Mouse (Mus musculus) ES-Bruce4 (cell line): ENCODE results near the gene Ccdc93.

ENCODE experiments used
- CTCF ChIP-seq: IDR thresholded peaks from one replicate; pipeline ENCODE4 v1.8.1; 2011; ENCODE audit warnings: low read depth, low read length
- EP300 ChIP-seq: IDR thresholded peaks from 2 replicates; pipeline ENCODE4 v1.6.1; 2011; ENCODE audit warnings: low read depth, low read length; ENCODE audit not compliant: insufficient read depth
- POLR2A ChIP-seq: IDR thresholded peaks from one replicate; pipeline ENCODE4 v1.8.1; 2011; ENCODE audit warnings: low read length; ENCODE audit not compliant: insufficient read depth

- no peak for TF ChIP-seq POLR2A
- TF ChIP-seq CTCF, result no peak
- no peak for TF ChIP-seq EP300
These were observed 40.7 kb downstream of the Ccdc93 start for GRCm38 (mm10) chr1:121471503-121471902.
